Mouse (Mus musculus) small intestine, adult 2 months (tissue): ENCODE results near the gene Prss30.

Experiments
- CTCF ChIP-seq: fragments of 200-500 bp; IDR thresholded peaks from 2 replicates; pipeline ENCODE4 v1.5.1; 2012; ENCODE audit warnings: low read depth, mild to moderate bottlenecking, control low read depth, inconsistent platforms, low read length, moderate library complexity, mixed read lengths; ENCODE audit not compliant: insufficient replicate concordance, insufficient read length; ENCODE audit errors: extremely low read depth
- POLR2A ChIP-seq: fragments of 200-500 bp; IDR thresholded peaks from 2 replicates; pipeline ENCODE4 v1.6.1; 2012; ENCODE audit warnings: low read depth, mild to moderate bottlenecking, control low read depth, inconsistent platforms, low read length, moderate library complexity

GRCm38 (mm10) chr17:24020696-24021095, 40.3 kb upstream of the Prss30 start:
- TF ChIP-seq CTCF (no peak), POLR2A (no peak)
